In the genomic region with DNA sequence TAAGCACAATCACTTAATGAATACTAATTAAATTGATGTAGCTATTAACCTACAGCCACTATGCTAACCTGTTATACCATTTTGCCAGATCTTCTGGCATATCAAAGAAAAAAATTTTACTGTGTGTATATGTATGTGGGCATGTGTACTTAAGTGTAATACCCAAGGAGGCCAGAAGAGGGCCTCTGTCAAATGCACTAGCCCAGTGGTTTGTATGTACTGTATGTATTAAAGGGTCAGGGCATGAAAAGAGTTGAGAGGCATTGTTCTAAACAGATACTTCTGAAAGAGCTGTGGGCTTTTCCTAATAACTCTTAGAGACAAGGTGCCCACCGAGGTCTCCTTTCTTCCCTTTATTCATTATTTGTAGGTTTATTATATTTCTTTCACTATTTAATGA, we compare ENCODE assay signal across 26 mouse cellular contexts.
DNase-seq lines count a peak whose midpoint lies in the region; ATAC-seq and TF ChIP-seq lines count a peak whose summit lies in the region.
"Had no signal": no experiment of that assay in that cellular context is flagged by ENCODE, and none has a peak within 500 bp of the region (broad histone marks: within the 10 kb centered on the region; RNA-seq: fewer than 3 reads in every experiment).

No protein-coding gene starts in this region.

- H3K4me2 ChIP-seq in stomach, postnatal 0 days (replicated peaks; ENCODE audit: low read depth): no peak overlapping the region
- H3K4me2 ChIP-seq: embryonic facial prominence, embryonic 12.5 days; heart, embryonic 11.5 days; hindbrain, embryonic 12.5 days; liver, embryonic 12.5 days; lung, embryonic 15.5 days; neural tube, embryonic 12.5 days had no signal

- TF ChIP-seq CTCF in left cerebral cortex, adult 2 months (IDR thresholded peaks at IDR 0.05): peak; percentile 18
- peak; percentile 74 for TF ChIP-seq CTCF in E14TG2a.4 (conservative IDR thresholded peaks at IDR 0.05; ENCODE audit: low read length)
- peak in 1 of 3 experiments; percentile 19; a peak in 2 of 6 replicates for TF ChIP-seq CTCF in MEL (IDR thresholded peaks at IDR 0.05 in 2 of 3, conservative IDR thresholded peaks at IDR 0.05 in 1 of 3; ENCODE audit: control insufficient read depth in 1 of 3, insufficient read depth in 1 of 3, low read depth in 2 of 3, low read length in 3 of 3, poor library complexity in 1 of 3, severe bottlenecking in 1 of 3)
- TF ChIP-seq CTCF in stomach, postnatal 0 days (IDR thresholded peaks at IDR 0.05; ENCODE audit: low read depth): peak; percentile 16; the same call in 1 of the 2 replicates

- H3K27me3 ChIP-seq in E14TG2a.4 (ENCODE audit: insufficient read depth, low read length) (peaks cover 10% of the 10 kb centered on the region), MEL (ENCODE audit: control insufficient read depth in 1 of 2, insufficient read depth in 2 of 2, low read length in 2 of 2) (no peaks in the 10 kb centered on the region)
- H3K27me3 ChIP-seq in stomach, postnatal 0 days (ENCODE audit: control insufficient read depth, insufficient read depth, low read length): no peaks in the 10 kb centered on the region
- H3K27me3 ChIP-seq: embryonic facial prominence, embryonic 12.5 days; hindbrain, embryonic 12.5 days; liver, embryonic 12.5 days; lung, embryonic 15.5 days; neural tube, embryonic 12.5 days had no signal

- WGBS in stomach, postnatal 0 days: 97% methylated on average over 1 of the region's 1 CpGs

- TF ChIP-seq EP300 in MEL (IDR thresholded peaks at IDR 0.05; ENCODE audit: low read depth in 1 of 2, low read length in 2 of 2): no peak
- TF ChIP-seq EP300 in stomach, postnatal 0 days (optimal IDR thresholded peaks at IDR 0.05): no peak

- no peak for ATAC-seq in stomach, postnatal 0 days (ENCODE audit: low FRiP score, low TSS enrichment)
- ATAC-seq: forebrain, postnatal 0 days; intestine, postnatal 0 days; liver, embryonic 12.5 days had no signal

- no peak for DNase-seq in left cerebral cortex, adult 2 months (ENCODE audit: extremely low spot score in 1 of 2, low spot score in 2 of 2)
- DNase-seq in left cerebral cortex, postnatal 14 days (ENCODE audit: low spot score in 2 of 2): no peak
- peak; percentile 3 for DNase-seq in MEL (ENCODE audit: low read depth, low spot score)
- DNase-seq in stomach, postnatal 0 days (ENCODE audit: low spot score): no peak
- no peak for DNase-seq in right cerebral cortex, postnatal 36 days (ENCODE audit: low spot score in 2 of 2)
- DNase-seq: adrenal gland, adult 8-10 months; cerebellum, adult 11 months; cerebellum, adult 9-10 months; cerebellum, postnatal 36 days; forebrain, postnatal 0 days; gastrocnemius, postnatal 14 days; heart, postnatal 36 days; kidney, adult 9 months; kidney, postnatal 14 days; left cerebral cortex, postnatal 4 days; thymus, postnatal 4 days had no signal

- no peaks in the 10 kb centered on the region for H3K79me2 ChIP-seq in MEL (ENCODE audit: control insufficient read depth, insufficient read depth, low read length, poor library complexity)

- H3K36me3 ChIP-seq in E14TG2a.4 (ENCODE audit: insufficient read depth, low read length): no peaks in the 10 kb centered on the region
- no peaks in the 10 kb centered on the region for H3K36me3 ChIP-seq in MEL (ENCODE audit: control insufficient read depth in 1 of 2, insufficient read depth in 2 of 2, low read length in 2 of 2)
- no peaks in the 10 kb centered on the region for H3K36me3 ChIP-seq in stomach, postnatal 0 days (ENCODE audit: control insufficient read depth, insufficient read depth, low read length)
- H3K36me3 ChIP-seq: embryonic facial prominence, embryonic 12.5 days; hindbrain, embryonic 12.5 days; lung, embryonic 15.5 days; midbrain, embryonic 10.5 days; neural tube, embryonic 12.5 days had no signal

- H3K9me3 ChIP-seq in E14TG2a.4 (ENCODE audit: low read length): no peaks in the 10 kb centered on the region
- H3K9me3 ChIP-seq in MEL (replicated peaks; ENCODE audit: insufficient read depth, low read length): no peaks in the 10 kb centered on the region
- H3K9me3 ChIP-seq in stomach, postnatal 0 days (ENCODE audit: control insufficient read depth, low read length): peaks cover 3% of the 10 kb centered on the region; the same call in 1 of the 2 replicates
- H3K9me3 ChIP-seq: embryonic facial prominence, embryonic 12.5 days; lung, embryonic 15.5 days; midbrain, embryonic 10.5 days; neural tube, embryonic 12.5 days had no signal

- no peak overlapping the region for H3K4me3 ChIP-seq in left cerebral cortex, adult 2 months
- H3K4me3 ChIP-seq in E14TG2a.4 (replicated peaks; ENCODE audit: low read length): no peak overlapping the region
- H3K4me3 ChIP-seq in MEL (ENCODE audit: control insufficient read depth in 1 of 2, insufficient read depth in 1 of 2, low read depth in 2 of 2, low read length in 2 of 2): no peak overlapping the region
- no peak overlapping the region for H3K4me3 ChIP-seq in stomach, postnatal 0 days (ENCODE audit: low read depth, low read length)
- H3K4me3 ChIP-seq: embryonic facial prominence, embryonic 12.5 days; hindbrain, embryonic 12.5 days; liver, embryonic 12.5 days; lung, embryonic 15.5 days; midbrain, embryonic 10.5 days; myocyte; neural tube, embryonic 12.5 days had no signal

- TF ChIP-seq RAD21 in MEL (IDR thresholded peaks at IDR 0.05; ENCODE audit: low read depth, low read length): no peak

- no peak overlapping the region for H3K9ac ChIP-seq in MEL (ENCODE audit: control insufficient read depth, low read depth, low read length, poor library complexity, severe bottlenecking)
- H3K9ac ChIP-seq in stomach, postnatal 0 days (ENCODE audit: low read length): no peak overlapping the region
- H3K9ac ChIP-seq: embryonic facial prominence, embryonic 12.5 days; forebrain, postnatal 0 days; hindbrain, embryonic 12.5 days; liver, embryonic 12.5 days; lung, embryonic 15.5 days; neural tube, embryonic 12.5 days had no signal

- TF ChIP-seq POLR2A in MEL (IDR thresholded peaks at IDR 0.05; ENCODE audit: control insufficient read depth in 1 of 2, insufficient read depth in 1 of 2, low read depth in 1 of 2, low read length in 2 of 2, poor library complexity in 1 of 2): no peak

- H3K4me1 ChIP-seq in E14TG2a.4 (replicated peaks; ENCODE audit: low read depth, low read length): no peaks in the 10 kb centered on the region
- H3K4me1 ChIP-seq in MEL (ENCODE audit: control insufficient read depth in 1 of 2, insufficient read depth in 2 of 2, low read length in 2 of 2): no peaks in the 10 kb centered on the region
- H3K4me1 ChIP-seq in stomach, postnatal 0 days (replicated peaks; ENCODE audit: control insufficient read depth, insufficient read depth): no peaks in the 10 kb centered on the region
- H3K4me1 ChIP-seq: embryonic facial prominence, embryonic 12.5 days; liver, embryonic 12.5 days; lung, embryonic 15.5 days; midbrain, embryonic 10.5 days; neural tube, embryonic 12.5 days had no signal

- no peak overlapping the region for H3K27ac ChIP-seq in left cerebral cortex, adult 2 months
- H3K27ac ChIP-seq in MEL (ENCODE audit: control insufficient read depth, low read depth, low read length): no peak overlapping the region
- H3K27ac ChIP-seq in stomach, postnatal 0 days (replicated peaks): no peak overlapping the region
- H3K27ac ChIP-seq: embryonic facial prominence, embryonic 12.5 days; hindbrain, embryonic 12.5 days; liver, embryonic 12.5 days; lung, embryonic 15.5 days; midbrain, embryonic 10.5 days; neural tube, embryonic 12.5 days had no signal

- intact Hi-C loops in left cerebral cortex, adult 2 months (cut with DNase I): no loop called here
- intact Hi-C loops in left cerebral cortex, postnatal 14 days (cut with DNase I): no loop called here

TF ChIP-seq in MEL, 35 proteins besides CTCF, POLR2A, EP300 and RAD21:
- TF ChIP-seq POLR2AphosphoS2 (IDR thresholded peaks at IDR 0.05; ENCODE audit: low read length) (no peak), E2F4 (IDR thresholded peaks at IDR 0.05; ENCODE audit: borderline replicate concordance, low read depth, low read length) (no peak), SMC3 (IDR thresholded peaks at IDR 0.05; ENCODE audit: low read depth, low read length) (no peak), NELFE (IDR thresholded peaks at IDR 0.05; ENCODE audit: low read depth, low read length) (no peak), UBTF (IDR thresholded peaks at IDR 0.05; ENCODE audit: borderline replicate concordance, insufficient read depth, low read depth, low read length) (no peak), TBP (IDR thresholded peaks at IDR 0.05; ENCODE audit: low read depth, low read length) (no peak), ZNF384 (IDR thresholded peaks at IDR 0.05; ENCODE audit: low read depth, low read length) (no peak), CHD2 (IDR thresholded peaks at IDR 0.05; ENCODE audit: low read length) (no peak), KAT2A (conservative IDR thresholded peaks at IDR 0.05; ENCODE audit: low read depth, low read length) (no peak), POLR2AphosphoS5 (IDR thresholded peaks at IDR 0.05; ENCODE audit: borderline replicate concordance, low read depth, low read length) (no peak), NRF1 (IDR thresholded peaks at IDR 0.05; ENCODE audit: insufficient read depth, low read depth, low read length, poor library complexity, severe bottlenecking) (no peak), MYB (IDR thresholded peaks at IDR 0.05; ENCODE audit: low read depth, low read length) (no peak), GATA1 (IDR thresholded peaks at IDR 0.05; ENCODE audit: low read depth, low read length) (no peak), MAZ (IDR thresholded peaks at IDR 0.05; ENCODE audit: low read depth, low read length) (no peak), TAL1 (IDR thresholded peaks at IDR 0.05; ENCODE audit: low read length) (no peak), TCF12 (IDR thresholded peaks at IDR 0.05; ENCODE audit: low read depth, low read length) (no peak), ZMIZ1 (IDR thresholded peaks at IDR 0.05; ENCODE audit: low read depth, low read length) (no peak)
TF ChIP-seq in MEL: peak in this region for 0.
